Mouse (Mus musculus): ENCODE data around the gene A630076J17Rik.

- TF ChIP-seq TAL1 (conservative IDR thresholded peaks at IDR 0.05; ENCODE audit: low read depth, low read length) (no peak), CTCF (IDR thresholded peaks at IDR 0.05; ENCODE audit: low read depth, low read length) (no peak), POLR2AphosphoS5 (IDR thresholded peaks at IDR 0.05; ENCODE audit: insufficient replicate concordance, low read depth, low read length) (no peak), GATA1 (IDR thresholded peaks at IDR 0.05; ENCODE audit: borderline replicate concordance, low read length) (no peak), GATA2 (IDR thresholded peaks at IDR 0.05; ENCODE audit: borderline replicate concordance, low read depth, low read length) (no peak)
Observed at GRCm38 (mm10) chr3:107256724-107257123, 26.3 kb downstream of the A630076J17Rik start.
